Mouse (Mus musculus): ENCODE data around the gene Znhit6. TPM values are rescaled to one million over a fixed set of nuclear protein-coding genes. Genes with fewer than 3 reads are reported as not detected.

The Znhit6 gene
- polyA plus RNA-seq, 1 experiment, result 11.7 TPM

- no peaks in the 10 kb centered on the region for H3K4me1 ChIP-seq (ENCODE audit: control insufficient read depth, insufficient read depth, low read length)
Measured at GRCm38 (mm10) chr3:145640583-145640982, 64.6 kb downstream of the Znhit6 start.

GRCm38 (mm10) chr3:145641036-145641685, 65.2 kb downstream of the Znhit6 start:
- H3K27ac ChIP-seq (ENCODE audit: insufficient read depth, low read length), result no peak overlapping the region
- TF ChIP-seq POLR2A (IDR thresholded peaks at IDR 0.05; ENCODE audit: extremely low read depth, insufficient read depth, low read length), result no peak
- no peak for TF ChIP-seq CTCF (IDR thresholded peaks at IDR 0.05; ENCODE audit: extremely low read depth, insufficient read depth, low read length)
- no peak overlapping the region for H3K4me3 ChIP-seq (ENCODE audit: insufficient read depth, low read length)
- no peaks in the 10 kb centered on the region for H3K4me1 ChIP-seq (ENCODE audit: control insufficient read depth, insufficient read depth, low read length)

More at GRCm38 (mm10) chr3:145640583-145640982, 64.6 kb downstream of the Znhit6 start:
- no peak overlapping the region for H3K27ac ChIP-seq (ENCODE audit: insufficient read depth, low read length)
- TF ChIP-seq CTCF (IDR thresholded peaks at IDR 0.05; ENCODE audit: extremely low read depth, insufficient read depth, low read length), result no peak
- no peak for TF ChIP-seq POLR2A (IDR thresholded peaks at IDR 0.05; ENCODE audit: extremely low read depth, insufficient read depth, low read length)
- no peak overlapping the region for H3K4me3 ChIP-seq (ENCODE audit: insufficient read depth, low read length)

GRCm38 (mm10) chr3:145641878-145642277, 65.9 kb downstream of the Znhit6 start:
- H3K27ac ChIP-seq (ENCODE audit: insufficient read depth, low read length), result no peak overlapping the region
- H3K4me3 ChIP-seq (ENCODE audit: insufficient read depth, low read length), result no peak overlapping the region
- no peaks in the 10 kb centered on the region for H3K4me1 ChIP-seq (ENCODE audit: control insufficient read depth, insufficient read depth, low read length)
- TF ChIP-seq POLR2A (IDR thresholded peaks at IDR 0.05; ENCODE audit: extremely low read depth, insufficient read depth, low read length), result no peak
- no peak for TF ChIP-seq CTCF (IDR thresholded peaks at IDR 0.05; ENCODE audit: extremely low read depth, insufficient read depth, low read length)

- no peak for TF ChIP-seq POLR2A (IDR thresholded peaks at IDR 0.05; ENCODE audit: extremely low read depth, insufficient read depth, low read length)
- TF ChIP-seq CTCF (IDR thresholded peaks at IDR 0.05; ENCODE audit: extremely low read depth, insufficient read depth, low read length), result no peak
- no peak overlapping the region for H3K4me3 ChIP-seq (ENCODE audit: insufficient read depth, low read length)
- H3K4me1 ChIP-seq (ENCODE audit: control insufficient read depth, insufficient read depth, low read length), result no peaks in the 10 kb centered on the region
- no peak overlapping the region for H3K27ac ChIP-seq (ENCODE audit: insufficient read depth, low read length)
Measured at GRCm38 (mm10) chr3:145642861-145643260, 66.9 kb downstream of the Znhit6 start.

GRCm38 (mm10) chr3:145645463-145645862, 69.5 kb downstream of the Znhit6 start:
- no peaks in the 10 kb centered on the region for H3K4me1 ChIP-seq (ENCODE audit: control insufficient read depth, insufficient read depth, low read length)
- no peak overlapping the region for H3K4me3 ChIP-seq (ENCODE audit: insufficient read depth, low read length)
- no peak overlapping the region for H3K27ac ChIP-seq (ENCODE audit: insufficient read depth, low read length)
- TF ChIP-seq POLR2A (IDR thresholded peaks at IDR 0.05; ENCODE audit: extremely low read depth, insufficient read depth, low read length) (no peak), CTCF (IDR thresholded peaks at IDR 0.05; ENCODE audit: extremely low read depth, insufficient read depth, low read length) (no peak)

- Histone ChIP-seq H3K27ac (ENCODE audit: insufficient read depth, low read length) (no peak overlapping the region), H3K4me1 (ENCODE audit: control insufficient read depth, insufficient read depth, low read length) (no peaks in the 10 kb centered on the region)
- no peak for TF ChIP-seq POLR2A (IDR thresholded peaks at IDR 0.05; ENCODE audit: extremely low read depth, insufficient read depth, low read length)
- no peak for TF ChIP-seq CTCF (IDR thresholded peaks at IDR 0.05; ENCODE audit: extremely low read depth, insufficient read depth, low read length)
Measured at GRCm38 (mm10) chr3:145646009-145646408, 70.0 kb downstream of the Znhit6 start.

GRCm38 (mm10) chr3:145646666-145647065, 70.7 kb downstream of the Znhit6 start:
- TF ChIP-seq CTCF (IDR thresholded peaks at IDR 0.05; ENCODE audit: extremely low read depth, insufficient read depth, low read length) (no peak), POLR2A (IDR thresholded peaks at IDR 0.05; ENCODE audit: extremely low read depth, insufficient read depth, low read length) (no peak)
- H3K4me3 ChIP-seq (ENCODE audit: insufficient read depth, low read length), result no peak overlapping the region
- H3K27ac ChIP-seq (ENCODE audit: insufficient read depth, low read length), result no peak overlapping the region
- no peaks in the 10 kb centered on the region for H3K4me1 ChIP-seq (ENCODE audit: control insufficient read depth, insufficient read depth, low read length)

More at GRCm38 (mm10) chr3:145646009-145646408, 70.0 kb downstream of the Znhit6 start:
- no peak overlapping the region for H3K4me3 ChIP-seq (ENCODE audit: insufficient read depth, low read length)

- no peak overlapping the region for H3K27ac ChIP-seq (ENCODE audit: insufficient read depth, low read length)
- TF ChIP-seq POLR2A (IDR thresholded peaks at IDR 0.05; ENCODE audit: extremely low read depth, insufficient read depth, low read length) (no peak), CTCF (IDR thresholded peaks at IDR 0.05; ENCODE audit: extremely low read depth, insufficient read depth, low read length) (no peak)
- H3K4me1 ChIP-seq (ENCODE audit: control insufficient read depth, insufficient read depth, low read length), result no peaks in the 10 kb centered on the region
- no peak overlapping the region for H3K4me3 ChIP-seq (ENCODE audit: insufficient read depth, low read length)
Measured at GRCm38 (mm10) chr3:145647416-145647815, 71.4 kb downstream of the Znhit6 start.

GRCm38 (mm10) chr3:145648097-145648931, 72.3 kb downstream of the Znhit6 start:
- peak overlapping the region; percentile 41; the same call in 1 of the 2 replicates for H3K4me3 ChIP-seq (ENCODE audit: insufficient read depth, low read length)
- TF ChIP-seq POLR2A (IDR thresholded peaks at IDR 0.05; ENCODE audit: extremely low read depth, insufficient read depth, low read length) (no peak), CTCF (IDR thresholded peaks at IDR 0.05; ENCODE audit: extremely low read depth, insufficient read depth, low read length) (peak; percentile 18; the same call in 1 of the 2 replicates)
- no peak overlapping the region for H3K27ac ChIP-seq (ENCODE audit: insufficient read depth, low read length)
- peaks cover 2% of the 10 kb centered on the region; the same call in 1 of the 2 replicates for H3K4me1 ChIP-seq (ENCODE audit: control insufficient read depth, insufficient read depth, low read length)
